Mouse (Mus musculus) liver, embryonic 11.5 days (tissue): ENCODE results near the gene Med11. TPM values are rescaled to one million over a fixed set of nuclear protein-coding genes. Genes with fewer than 3 reads are reported as not detected.
"Not testable (repeated sequence)": the region's sequence is repeated elsewhere in the genome, so short reads cannot be mapped to it uniquely, and the experiment has no call there.

ENCODE experiments used
- ATAC-seq: fragments of 200-750 bp; cut with Nextera tagmentation; replicated peaks from 2 replicates; pipeline ENCODE4 v1.8.0; 2017; ENCODE audit warnings: moderate number of reproducible peaks, mild to moderate bottlenecking, moderate TSS enrichment, moderate library complexity; ENCODE audit not compliant: low FRiP score
- DNase-seq: peaks from one replicate; pipeline ENCODE4 v3.0.0-alpha.2; 2017; ENCODE audit warnings: low spot score
- H3K27ac ChIP-seq: fragments of 300-500 bp; sonication (generic); 2 replicates; pipeline ENCODE4 v1.5.1; 2014; ENCODE audit warnings: mild to moderate bottlenecking, low read depth, low read length, control low read depth
- H3K27me3 ChIP-seq: fragments of 300-500 bp; sonication (generic); replicated peaks from 2 replicates; pipeline ENCODE4 v1.6.1; 2014; ENCODE audit warnings: low read length, mixed read lengths; ENCODE audit not compliant: control insufficient read depth, insufficient read depth
- H3K36me3 ChIP-seq: fragments of 300-500 bp; sonication (generic); 2 replicates; pipeline ENCODE4 v1.6.1; 2014; ENCODE audit warnings: mild to moderate bottlenecking, low read length, moderate library complexity, mixed read lengths; ENCODE audit not compliant: control insufficient read depth, insufficient read depth
- H3K4me1 ChIP-seq: fragments of 300-500 bp; sonication (generic); replicated peaks from 2 replicates; pipeline ENCODE4 v1.6.1; 2014; ENCODE audit warnings: low read length, mixed read lengths; ENCODE audit not compliant: control insufficient read depth, insufficient read depth
- H3K4me2 ChIP-seq: fragments of 300-500 bp; sonication (generic); 2 replicates; pipeline ENCODE4 v1.6.1; 2014; ENCODE audit warnings: mild to moderate bottlenecking, control low read depth, moderate library complexity
- H3K4me3 ChIP-seq: fragments of 300-500 bp; sonication (generic); 2 replicates; pipeline ENCODE4 v1.5.1; 2014; ENCODE audit warnings: low read depth, low read length, control low read depth
- H3K9ac ChIP-seq: fragments of 300-500 bp; sonication (generic); 2 replicates; pipeline ENCODE4 v1.6.1; 2014; ENCODE audit warnings: low read depth, low read length, control low read depth
- H3K9me3 ChIP-seq: fragments of 300-500 bp; sonication (generic); 2 replicates; pipeline ENCODE4 v1.6.1; 2016; ENCODE audit warnings: low read length, inconsistent platforms, mixed read lengths; ENCODE audit not compliant: control insufficient read depth
- WGBS: fragments of 180-500 bp; shearing (Covaris S2); extraction: QIAGEN DNeasy Blood & Tissue Kit; methylation state at CpG from one replicate; pipeline ENCODE4 v1.1.7; 2014; 5-methylcytosine and 5-hydroxymethylcytosine counted together
- polyA plus RNA-seq: library from polyadenylated mRNA; unstranded; fragments of >200 nt; fragmentation: Nextera tagmentation; extraction: Ambion mirVana; gene quantifications from 2 replicates; pipeline ENCODE4 v1.2.1, GENCODE M21; 2014

The Med11 gene
- polyA plus RNA-seq, 1 experiment from 2014 or later = 36.2 TPM

DNA sequence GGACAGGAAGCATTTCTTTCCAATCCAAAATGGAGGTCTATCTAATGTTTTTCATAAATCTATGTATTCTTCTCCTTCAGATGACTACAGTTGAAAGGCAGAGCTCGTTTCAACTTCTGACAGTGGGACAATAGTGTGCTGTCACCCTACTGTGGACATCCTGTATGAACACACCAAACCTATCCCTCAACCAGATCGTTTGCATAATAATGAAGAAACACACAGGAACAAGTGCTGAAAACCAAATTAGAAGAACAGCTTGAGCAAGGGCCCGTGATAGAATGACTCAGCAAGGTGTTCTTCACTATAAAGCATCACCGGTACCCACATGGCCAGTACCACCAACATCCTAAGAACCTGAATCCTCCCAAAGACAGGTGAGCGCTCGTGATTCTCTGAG is 25.1 kb upstream of the Med11 start:
- H3K9ac ChIP-seq, ATAC-seq, H3K4me1 ChIP-seq, H3K27me3 ChIP-seq, H3K4me3 ChIP-seq, H3K27ac ChIP-seq, DNase-seq, H3K36me3 ChIP-seq, H3K4me2 ChIP-seq, H3K9me3 ChIP-seq: not testable (repeated sequence)
- 70% methylated on average over 6 of the region's 6 CpGs for WGBS

DNA sequence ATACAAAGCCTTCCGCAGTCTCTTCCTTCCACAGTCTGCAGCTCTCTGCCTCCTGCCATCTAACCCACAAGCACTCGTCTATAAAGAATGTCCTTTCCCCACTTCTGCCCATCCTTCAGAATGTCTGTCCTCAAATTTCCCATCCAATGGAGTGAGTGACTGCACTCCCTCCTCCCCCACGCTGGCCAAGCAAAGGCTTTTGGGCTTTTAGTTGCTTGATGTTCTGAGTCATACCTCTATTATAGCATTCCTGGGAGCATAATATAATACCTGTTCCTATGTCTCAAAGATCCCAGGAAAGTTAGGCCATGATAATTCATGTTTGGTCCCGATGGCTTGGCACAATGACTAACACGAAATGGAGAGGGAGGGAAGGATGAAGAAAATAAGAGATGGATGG is 20.1 kb upstream of the Med11 start:
- WGBS = 34% methylated on average over 5 of the region's 5 CpGs
- Histone ChIP-seq H3K9me3 (no peaks in the 10 kb centered on the region), H3K4me1 (peaks cover 23% of the 10 kb centered on the region), H3K9ac (peak overlapping the region; percentile 48; the same call in 1 of the 2 replicates), H3K4me2 (peak overlapping the region; percentile 96), H3K27ac (no peak overlapping the region), H3K4me3 (peak overlapping the region; percentile 11; the same call in 1 of the 2 replicates), H3K27me3 (no peaks in the 10 kb centered on the region), H3K36me3 (no peaks in the 10 kb centered on the region; the same call in 1 of the 2 replicates)
- no peak for ATAC-seq
- DNase-seq = no peak

DNA sequence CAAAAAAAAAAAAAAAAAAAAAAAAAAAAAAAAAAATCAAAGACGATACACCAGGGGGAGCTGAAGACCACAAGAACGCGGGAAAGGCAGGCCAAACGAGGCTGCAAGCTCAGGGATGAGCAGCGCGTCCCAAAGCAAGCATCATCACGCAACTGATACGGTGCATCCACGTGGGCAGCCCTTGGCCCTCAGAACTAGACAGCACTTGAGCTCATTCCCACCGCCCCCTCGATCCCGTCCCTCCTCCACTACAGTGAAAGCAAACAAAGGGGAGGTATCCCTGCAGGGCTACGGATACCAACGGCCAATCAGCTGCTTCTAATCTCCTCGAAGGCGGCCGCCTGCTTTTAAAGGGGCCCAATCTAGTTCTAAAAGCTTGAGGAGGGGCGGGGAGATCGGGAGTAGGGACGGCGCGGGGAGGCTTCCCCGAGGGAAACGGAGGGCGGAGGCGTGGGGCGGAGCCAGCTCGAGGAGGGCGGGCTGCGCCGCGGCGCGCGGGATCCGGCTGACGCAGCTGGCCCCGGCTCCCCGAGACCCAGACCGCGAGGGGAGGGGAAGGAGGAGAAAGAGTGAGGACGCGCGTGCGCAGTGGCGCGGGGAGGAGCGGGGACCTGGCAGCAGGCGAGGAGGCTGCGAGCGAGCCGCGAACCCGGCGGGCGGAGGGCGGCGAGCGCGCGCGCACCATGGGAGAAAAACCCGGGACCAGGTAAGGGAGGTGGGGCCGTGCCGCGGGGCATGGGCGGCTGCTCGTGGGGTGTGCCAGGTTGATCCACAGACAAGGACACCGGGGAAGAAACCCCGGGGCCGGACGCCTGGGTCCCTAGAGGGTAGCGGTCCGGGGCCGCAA is 19.4 kb upstream of the Med11 start, which contains the start of gene Arrb2:
Arrb2 (plus strand) TSS at position 588 of the 847 bp plus-strand sequence.
- Histone ChIP-seq H3K9ac (peak within 1 kb of the TSS; percentile 87), H3K4me2 (peak within 1 kb of the TSS; percentile 96), H3K4me3 (peak within 1 kb of the TSS; percentile 87), H3K27me3 (no peaks in the 10 kb centered on the region), H3K27ac (peak within 1 kb of the TSS; percentile 87), H3K36me3 (no peaks in the 10 kb centered on the region; the same call in 1 of the 2 replicates), H3K4me1 (peaks cover 25% of the 10 kb centered on the region), H3K9me3 (no peaks in the 10 kb centered on the region)
- under 1% methylated on average over 74 of the region's 75 CpGs for whole genome bisulfite sequencing
- peak; percentile 99 for DNase-seq
- peak; percentile 95 for ATAC-seq

DNA sequence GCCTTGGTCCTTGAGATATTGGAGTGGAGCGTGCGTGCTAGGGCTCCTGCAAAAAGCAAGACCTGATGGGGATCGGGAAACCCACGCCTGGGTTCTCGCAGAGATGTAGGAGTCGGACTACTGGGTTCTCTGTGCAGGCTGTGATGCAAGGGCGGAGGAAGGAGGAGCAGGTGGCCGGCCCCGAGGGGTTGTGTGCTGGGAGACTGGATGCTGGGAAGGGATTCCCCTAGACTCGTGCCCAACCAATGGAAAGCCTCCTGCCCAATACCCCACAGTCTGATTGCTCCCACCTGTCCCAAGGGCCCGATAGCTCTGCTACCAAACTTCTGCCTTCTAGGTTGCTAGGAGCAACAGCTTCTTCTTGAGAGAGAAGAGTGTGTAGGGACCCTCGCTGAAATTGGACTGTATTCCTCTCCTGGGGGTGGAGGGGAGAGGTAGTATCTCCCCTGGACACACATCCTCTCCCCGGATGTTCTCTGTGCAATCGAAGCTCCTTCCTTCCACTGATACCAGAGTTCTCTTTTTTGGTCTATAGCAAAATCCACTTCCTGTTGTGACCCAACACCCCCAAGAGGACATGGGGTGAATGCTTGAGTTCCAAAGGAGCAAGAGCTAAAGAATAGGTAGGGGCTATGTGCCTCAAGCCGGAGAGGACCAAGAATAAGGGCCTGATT is 18.7 kb upstream of the Med11 start:
- WGBS = 8% methylated on average over 15 of the region's 15 CpGs
- peak overlapping the region; percentile 87 for H3K9ac ChIP-seq
- ATAC-seq (peak; percentile 8; the same call in 1 of the 2 replicates), DNase-seq (no peak)
- H3K9me3 ChIP-seq = no peaks in the 10 kb centered on the region
- peak overlapping the region; percentile 87 for H3K27ac ChIP-seq
- no peaks in the 10 kb centered on the region; the same call in 1 of the 2 replicates for H3K36me3 ChIP-seq
- H3K4me2 ChIP-seq = peak overlapping the region; percentile 96
- peaks cover 30% of the 10 kb centered on the region for H3K4me1 ChIP-seq
- H3K4me3 ChIP-seq = peak overlapping the region; percentile 87
- H3K27me3 ChIP-seq = no peaks in the 10 kb centered on the region

DNA sequence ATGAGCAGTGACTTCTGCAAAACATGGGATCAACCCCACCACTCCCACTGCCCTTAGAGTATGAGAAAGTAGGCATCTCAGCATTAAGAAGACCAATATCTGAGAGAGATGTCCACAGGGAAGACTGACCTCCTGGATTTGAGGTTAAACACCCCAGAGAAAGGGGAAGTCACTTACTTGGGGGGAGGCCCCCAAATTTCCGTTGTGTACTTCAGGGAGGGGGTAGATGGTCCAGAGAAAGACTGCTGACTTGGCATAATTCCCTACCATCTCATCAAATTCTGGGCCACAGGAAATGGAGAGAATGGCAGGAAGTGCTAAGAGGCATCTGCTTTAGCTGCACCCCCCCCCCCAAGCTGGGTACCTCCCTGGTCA is 18.2 kb upstream of the Med11 start:
- Histone ChIP-seq H3K9me3 (no peaks in the 10 kb centered on the region), H3K4me3 (peak overlapping the region; percentile 87), H3K36me3 (no peaks in the 10 kb centered on the region; the same call in 1 of the 2 replicates), H3K9ac (peak overlapping the region; percentile 87), H3K4me1 (peaks cover 30% of the 10 kb centered on the region), H3K27me3 (no peaks in the 10 kb centered on the region), H3K27ac (peak overlapping the region; percentile 87; the same call in 1 of the 2 replicates), H3K4me2 (peak overlapping the region; percentile 96)
- ATAC-seq (no peak), DNase-seq (no peak)
- WGBS = 39% methylated on average over 1 of the region's 1 CpGs

DNA sequence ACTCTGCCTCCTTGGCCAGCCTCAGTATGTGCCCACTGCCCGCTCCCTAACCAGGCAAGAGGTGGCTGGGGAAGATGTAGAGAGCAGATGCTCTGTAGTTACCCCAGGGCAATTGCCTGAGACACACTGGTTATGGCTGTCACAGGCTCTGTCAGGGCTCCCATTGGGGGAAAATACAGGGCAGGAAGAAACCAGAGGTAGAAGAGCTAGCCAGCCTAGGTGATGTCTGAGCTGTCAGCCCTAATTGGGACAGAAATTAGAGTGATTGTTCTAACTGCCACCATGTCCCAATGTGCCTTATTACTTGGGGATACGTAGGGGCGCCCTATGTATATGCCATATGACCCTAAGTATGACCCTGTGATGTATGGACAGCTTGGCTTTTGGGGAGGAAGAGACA is 17.8 kb upstream of the Med11 start:
- Histone ChIP-seq H3K27me3 (no peaks in the 10 kb centered on the region), H3K27ac (0 out of 2 replicates have a peak overlapping the region, but pooled peaks have one; percentile 87), H3K4me3 (peak overlapping the region; percentile 87), H3K36me3 (peaks cover 1% of the 10 kb centered on the region; the same call in 1 of the 2 replicates), H3K4me1 (peaks cover 30% of the 10 kb centered on the region), H3K9me3 (no peaks in the 10 kb centered on the region), H3K4me2 (peak overlapping the region; percentile 96), H3K9ac (peak overlapping the region; percentile 87; the same call in 1 of the 2 replicates)
- ATAC-seq = no peak
- 91% methylated on average over 3 of the region's 3 CpGs for WGBS
- no peak for DNase-seq

DNA sequence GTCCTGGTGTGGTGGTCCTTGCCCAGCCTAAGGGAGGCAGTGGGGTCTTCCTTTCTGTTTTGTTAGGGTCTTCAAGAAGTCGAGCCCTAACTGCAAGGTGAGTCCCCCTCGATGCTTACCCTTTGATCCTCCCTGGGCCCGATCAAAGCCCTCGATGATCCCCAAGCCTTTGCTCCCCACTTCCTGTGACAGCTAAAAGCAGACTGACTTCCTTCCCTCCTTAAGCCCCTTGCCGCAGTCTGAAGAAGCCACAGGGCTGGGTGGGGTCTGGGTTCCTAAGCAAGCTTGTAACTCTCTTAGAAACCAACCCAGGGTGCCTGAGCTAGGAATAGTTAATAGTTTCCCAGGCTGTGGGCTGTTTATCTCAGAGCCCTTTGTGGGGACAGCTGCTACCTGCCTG is 16.2 kb upstream of the Med11 start:
- no peaks in the 10 kb centered on the region for H3K9me3 ChIP-seq
- peak overlapping the region; percentile 17 for H3K4me2 ChIP-seq
- 39% methylated on average over 5 of the region's 5 CpGs for WGBS
- peaks cover 30% of the 10 kb centered on the region for H3K4me1 ChIP-seq
- H3K4me3 ChIP-seq = no peak overlapping the region
- DNase-seq (no peak), ATAC-seq (no peak)
- H3K27ac ChIP-seq = no peak overlapping the region
- no peaks in the 10 kb centered on the region for H3K27me3 ChIP-seq
- H3K36me3 ChIP-seq = peaks cover 15% of the 10 kb centered on the region; the same call in 1 of the 2 replicates
- H3K9ac ChIP-seq = no peak overlapping the region

DNA sequence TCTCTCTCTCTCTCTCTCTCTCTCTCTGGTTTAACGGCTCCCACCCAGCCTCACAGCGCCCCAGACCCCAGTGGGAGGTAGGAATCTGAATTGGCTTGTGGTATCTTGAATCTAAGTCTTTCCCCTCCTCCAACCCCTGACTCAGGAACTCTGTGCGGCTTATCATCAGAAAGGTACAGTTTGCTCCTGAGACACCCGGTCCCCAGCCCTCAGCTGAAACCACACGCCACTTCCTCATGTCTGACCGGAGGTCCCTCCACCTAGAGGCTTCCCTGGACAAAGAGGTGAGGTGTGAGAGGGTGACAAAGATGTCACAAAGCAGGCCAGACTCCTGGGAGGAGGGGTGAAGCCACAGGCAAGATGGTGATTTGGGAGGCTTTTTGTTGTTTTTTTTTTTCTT is 14.3 kb upstream of the Med11 start:
- Histone ChIP-seq H3K27me3 (no peaks in the 10 kb centered on the region), H3K9ac (no peak overlapping the region), H3K4me3 (no peak overlapping the region), H3K36me3 (peaks cover 15% of the 10 kb centered on the region; the same call in 1 of the 2 replicates), H3K9me3 (no peaks in the 10 kb centered on the region), H3K4me2 (no peak overlapping the region), H3K27ac (no peak overlapping the region), H3K4me1 (peaks cover 24% of the 10 kb centered on the region)
- 41% methylated on average over 6 of the region's 6 CpGs for WGBS
- ATAC-seq = no peak
- no peak for DNase-seq
